Mouse (Mus musculus) MEL (cell line): ENCODE data around the gene Tab1. TPM values are rescaled to one million over a fixed set of nuclear protein-coding genes. Genes with fewer than 3 reads are reported as not detected.

ENCODE experiments used
- DNase-seq: peaks from one replicate; pipeline ENCODE4 v3.0.0; 2011; ENCODE audit warnings: low read depth, low spot score
- H3K27ac ChIP-seq: 2 replicates; pipeline ENCODE4 v1.5.1; 2012; ENCODE audit warnings: low read depth, mild to moderate bottlenecking, control low read depth, low read length, moderate library complexity; ENCODE audit not compliant: control insufficient read depth
- H3K27me3 ChIP-seq, 2 experiments: fragments of 150-350 bp in 1 of 2; sonication (generic) in 1 of 2; 2 replicates each; pipeline ENCODE4 v1.6.1; 2012; ENCODE audit warnings: low read length in 2 of 2, mild to moderate bottlenecking in 2 of 2, improper control_type of control experiment in 1 of 2, moderate library complexity in 1 of 2; ENCODE audit not compliant: insufficient read depth in 2 of 2, control insufficient read depth in 1 of 2
- H3K36me3 ChIP-seq, 2 experiments: 2 replicates each; pipeline ENCODE4 v1.6.1; 2012 to 2014; ENCODE audit warnings: low read length in 2 of 2, improper control_type of control experiment in 1 of 2, inconsistent platforms in 1 of 2, mild to moderate bottlenecking in 1 of 2; ENCODE audit not compliant: insufficient read depth in 2 of 2, control insufficient read depth in 1 of 2
- H3K4me1 ChIP-seq, 2 experiments: fragments of 150-350 bp in 1 of 2; sonication (generic) in 1 of 2; 2 replicates each; pipeline ENCODE4 v1.6.1; 2012; ENCODE audit warnings: low read length in 2 of 2, improper control_type of control experiment in 1 of 2, mild to moderate bottlenecking in 1 of 2; ENCODE audit not compliant: insufficient read depth in 2 of 2, control insufficient read depth in 1 of 2
- H3K4me3 ChIP-seq, 2 experiments: fragments of 150-350 bp in 1 of 2; sonication (generic) in 1 of 2; 2 replicates each; pipeline ENCODE4 v1.5.1; 2012; ENCODE audit warnings: low read depth in 2 of 2, low read length in 2 of 2, mild to moderate bottlenecking in 2 of 2, moderate library complexity in 2 of 2, control low read depth in 1 of 2, improper control_type of control experiment in 1 of 2; ENCODE audit not compliant: control insufficient read depth in 1 of 2, insufficient read depth in 1 of 2
- H3K79me2 ChIP-seq: 2 replicates; pipeline ENCODE4 v1.6.1; 2012; ENCODE audit warnings: mild to moderate bottlenecking, low read length, moderate library complexity; ENCODE audit not compliant: control insufficient read depth, poor library complexity, insufficient read depth
- H3K9ac ChIP-seq: 2 replicates; pipeline ENCODE4 v1.6.1; 2012; ENCODE audit warnings: low read depth, mild to moderate bottlenecking, control low read depth, low read length, moderate library complexity; ENCODE audit not compliant: control insufficient read depth, poor library complexity, severe bottlenecking
- H3K9me3 ChIP-seq: fragments of 150-350 bp; sonication (generic); replicated peaks from 2 replicates; pipeline ENCODE4 v1.6.1; 2012; ENCODE audit warnings: mild to moderate bottlenecking, low read length, improper control_type of control experiment, moderate library complexity; ENCODE audit not compliant: insufficient read depth
- CTCF ChIP-seq, 3 experiments: IDR thresholded peaks in 2 of 3; conservative IDR thresholded peaks in 1 of 3; 2 replicates each; pipeline ENCODE4 v1.5.1; 2011 to 2012; ENCODE audit warnings: low read length in 3 of 3, low read depth in 2 of 3, mild to moderate bottlenecking in 2 of 3, improper control_type of control experiment in 1 of 3, inconsistent platforms in 1 of 3, mixed read lengths in 1 of 3, moderate library complexity in 1 of 3; ENCODE audit not compliant: control insufficient read depth in 1 of 3, insufficient read depth in 1 of 3, poor library complexity in 1 of 3, severe bottlenecking in 1 of 3
- ETS1 ChIP-seq: IDR thresholded peaks from 2 replicates; pipeline ENCODE4 v1.6.1; 2012; ENCODE audit warnings: low read depth, mild to moderate bottlenecking, inconsistent platforms, low read length, improper control_type of control experiment, moderate library complexity
- HCFC1 ChIP-seq: IDR thresholded peaks from 2 replicates; pipeline ENCODE4 v1.6.1; 2012; ENCODE audit warnings: low read depth, mild to moderate bottlenecking, inconsistent platforms, low read length, improper control_type of control experiment, moderate library complexity
- KAT2A ChIP-seq: conservative IDR thresholded peaks from 2 replicates; pipeline ENCODE4 v1.6.1; 2012; ENCODE audit warnings: low read depth, low read length, improper control_type of control experiment, inconsistent platforms
- MAFK ChIP-seq: IDR thresholded peaks from 2 replicates; pipeline ENCODE4 v1.6.1; 2011; ENCODE audit warnings: low read depth, mild to moderate bottlenecking, low read length, improper control_type of control experiment, borderline replicate concordance
- MAX ChIP-seq: IDR thresholded peaks from 2 replicates; pipeline ENCODE4 v1.6.1; 2011; ENCODE audit warnings: low read length, improper control_type of control experiment
- MAZ ChIP-seq: IDR thresholded peaks from 2 replicates; pipeline ENCODE4 v1.6.1; 2012; ENCODE audit warnings: low read depth, mild to moderate bottlenecking, inconsistent platforms, low read length, improper control_type of control experiment
- NELFE ChIP-seq: IDR thresholded peaks from 2 replicates; pipeline ENCODE4 v1.6.1; 2011; ENCODE audit warnings: low read depth, low read length, improper control_type of control experiment
- NRF1 ChIP-seq: IDR thresholded peaks from 2 replicates; pipeline ENCODE4 v1.6.1; 2014; ENCODE audit warnings: low read depth, mild to moderate bottlenecking, inconsistent platforms, low read length, improper control_type of control experiment, moderate library complexity; ENCODE audit not compliant: poor library complexity, insufficient read depth, severe bottlenecking
- POLR2A ChIP-seq, 2 experiments: IDR thresholded peaks; 2 replicates each; pipeline ENCODE4 v1.6.1; 2011 to 2012; ENCODE audit warnings: low read length in 2 of 2, mild to moderate bottlenecking in 2 of 2, control low read depth in 1 of 2, improper control_type of control experiment in 1 of 2, low read depth in 1 of 2, moderate library complexity in 1 of 2; ENCODE audit not compliant: control insufficient read depth in 1 of 2, insufficient read depth in 1 of 2, poor library complexity in 1 of 2
- POLR2AphosphoS5 ChIP-seq: IDR thresholded peaks from 2 replicates; pipeline ENCODE4 v1.6.1; 2012; ENCODE audit warnings: low read depth, borderline replicate concordance, mild to moderate bottlenecking, inconsistent platforms, low read length, moderate library complexity, mixed read lengths
- RAD21 ChIP-seq: IDR thresholded peaks from 2 replicates; pipeline ENCODE4 v1.6.1; 2011; ENCODE audit warnings: mild to moderate bottlenecking, low read depth, low read length, improper control_type of control experiment
- RCOR1 ChIP-seq: IDR thresholded peaks from 2 replicates; pipeline ENCODE4 v1.6.1; 2012; ENCODE audit warnings: low read depth, mild to moderate bottlenecking, inconsistent platforms, low read length, improper control_type of control experiment
- SIN3A ChIP-seq: IDR thresholded peaks from 2 replicates; pipeline ENCODE4 v1.6.1; 2012; ENCODE audit warnings: low read length, improper control_type of control experiment, inconsistent platforms
- SMC3 ChIP-seq: IDR thresholded peaks from 2 replicates; pipeline ENCODE4 v1.6.1; 2011; ENCODE audit warnings: low read depth, low read length, improper control_type of control experiment
- TBP ChIP-seq: IDR thresholded peaks from 2 replicates; pipeline ENCODE4 v1.8.0; 2011; ENCODE audit warnings: low read depth, low read length, improper control_type of control experiment
- TCF12 ChIP-seq: IDR thresholded peaks from 2 replicates; pipeline ENCODE4 v1.6.1; 2014; ENCODE audit warnings: low read depth, mild to moderate bottlenecking, inconsistent platforms, low read length, improper control_type of control experiment, moderate library complexity
- USF1 ChIP-seq: IDR thresholded peaks from 2 replicates; pipeline ENCODE4 v1.6.1; 2014; ENCODE audit warnings: low read depth, mild to moderate bottlenecking, inconsistent platforms, low read length, improper control_type of control experiment, moderate library complexity
- ZMIZ1 ChIP-seq: IDR thresholded peaks from 2 replicates; pipeline ENCODE4 v1.6.1; 2012; ENCODE audit warnings: low read depth, mild to moderate bottlenecking, inconsistent platforms, low read length, improper control_type of control experiment, moderate library complexity
- polyA plus RNA-seq, 2 experiments: library from polyadenylated mRNA; stranded (reverse) in 1 of 2; unstranded in 1 of 2; fragments of >175 nt in 1 of 2; fragments of >200 nt in 1 of 2; gene quantifications; 2 replicates each; pipeline versions ENCODE4 v1.2.1 to v1.2.4; 2012; ENCODE audit warnings: low replicate concordance in 2 of 2, low read depth in 1 of 2; ENCODE audit not compliant: insufficient read length in 2 of 2, insufficient read depth in 1 of 2, missing spikeins in 1 of 2
- total RNA-seq: library from RNA; depleted of rRNA; stranded (reverse); fragments of 300-350 nt; gene quantifications from 2 replicates; pipeline ENCODE4 v1.2.3, GENCODE M21; 2012

Gene Tab1
- total and polyA plus RNA-seq, 3 experiments: 23.3 to 31.1 TPM; not detected in 1

GRCm38 (mm10) chr15:80091121-80091955, 41.6 kb upstream of the Tab1 start, which contains the start of the genes Syngr1 and Rpl3:
TSS of gene Syngr1 (plus strand) at chr15:80091334.
TSS of gene Rpl3 (minus strand) at chr15:80091868.
- H3K4me1 ChIP-seq: peaks cover 17 to 37% of the 10 kb centered on the region in 2 experiments
- H3K36me3 ChIP-seq: peaks cover 0 to 29% of the 10 kb centered on the region in 2 experiments; a peak in 2 of 4 replicates
- no peaks in the 10 kb centered on the region for H3K9me3 ChIP-seq
- H3K79me2 ChIP-seq: peaks cover 34% of the 10 kb centered on the region
- H3K27ac ChIP-seq: peak within 1 kb of the TSS; percentile 81
- TF ChIP-seq ETS1 (0 out of 2 replicates have a peak, but pooled peaks have one; percentile 16), RAD21 (peak; percentile 9), RCOR1 (0 out of 2 replicates have a peak, but pooled peaks have one; percentile 20), TBP (no peak), POLR2AphosphoS5 (no peak), CTCF (IDR thresholded peaks at IDR 0.05 in 2 of 3, conservative IDR thresholded peaks at IDR 0.05 in 1 of 3; ENCODE audit: control insufficient read depth in 1 of 3, insufficient read depth in 1 of 3, low read depth in 2 of 3, low read length in 3 of 3, poor library complexity in 1 of 3, severe bottlenecking in 1 of 3) (peak in 2 of 3 experiments; percentile 76 to 97; a peak in 5 of 6 replicates), MAZ (peak; percentile 87; the same call in 1 of the 2 replicates), SMC3 (peak; percentile 18; the same call in 1 of the 2 replicates), USF1 (peak; percentile 50; the same call in 1 of the 2 replicates), NRF1 (peak; percentile 75), KAT2A (no peak; the same call in 1 of the 2 replicates), MAFK (no peak), SIN3A (peak; percentile 38; the same call in 1 of the 2 replicates), TCF12 (peak; percentile 37; the same call in 1 of the 2 replicates), ZMIZ1 (peak; percentile 48; the same call in 1 of the 2 replicates), MAX (0 out of 2 replicates have a peak, but pooled peaks have one; percentile 10), HCFC1 (peak; percentile 50), NELFE (peak; percentile 50), POLR2A (IDR thresholded peaks at IDR 0.05; ENCODE audit: control insufficient read depth in 1 of 2, insufficient read depth in 1 of 2, low read depth in 1 of 2, low read length in 2 of 2, poor library complexity in 1 of 2) (peak; percentile 68 to 71)
- TF ChIP-seq, all 39 proteins: peak for 15
- H3K27me3 ChIP-seq: no peaks in the 10 kb centered on the region
- H3K4me3 ChIP-seq: peak within 1 kb of the TSS; percentile 89 to 91
- DNase-seq: peak; percentile 89
- peak within 1 kb of the TSS; percentile 99 for H3K9ac ChIP-seq
